Mouse (Mus musculus): ENCODE results near the gene Mapk8.

DNA sequence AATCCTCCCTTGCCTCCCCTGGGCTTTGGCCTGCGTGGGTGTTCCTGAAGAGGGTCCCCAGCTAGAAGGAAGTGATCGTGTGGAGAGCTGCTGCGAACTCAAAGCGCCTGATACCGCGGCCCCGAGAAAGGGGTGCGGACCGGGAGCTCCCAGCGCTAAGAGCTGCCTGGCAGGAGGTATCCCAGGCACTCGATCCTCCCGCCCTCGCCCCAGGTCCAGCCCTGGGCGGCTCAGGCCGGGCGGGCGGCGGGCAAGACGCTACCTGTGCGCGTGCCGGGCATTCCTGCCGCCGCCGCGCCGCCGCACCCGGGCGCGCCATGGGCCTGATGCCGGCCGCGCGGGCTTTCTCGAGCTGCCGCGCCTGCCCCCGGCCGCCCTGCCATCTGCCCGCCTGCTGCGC, 95.9 kb downstream of the Mapk8 start:
- no peak for TF ChIP-seq CTCF (IDR thresholded peaks at IDR 0.05 in 2 of 3, conservative IDR thresholded peaks at IDR 0.05 in 1 of 3; ENCODE audit: control insufficient read depth in 1 of 3, insufficient read depth in 1 of 3, low read depth in 2 of 3, low read length in 3 of 3, poor library complexity in 1 of 3, severe bottlenecking in 1 of 3)
- TF ChIP-seq TCF12 (IDR thresholded peaks at IDR 0.05; ENCODE audit: low read depth, low read length) = no peak
- no peak for TF ChIP-seq ZC3H11A (IDR thresholded peaks at IDR 0.05; ENCODE audit: low read depth, low read length)
- TF ChIP-seq ZMIZ1 (IDR thresholded peaks at IDR 0.05; ENCODE audit: low read depth, low read length) = no peak
- TF ChIP-seq CHD1 (IDR thresholded peaks at IDR 0.05; ENCODE audit: low read depth, low read length) = no peak
- no peak for TF ChIP-seq POLR2A (IDR thresholded peaks at IDR 0.05; ENCODE audit: control insufficient read depth in 1 of 2, insufficient read depth in 1 of 2, low read depth in 1 of 2, low read length in 2 of 2, poor library complexity in 1 of 2)
- TF ChIP-seq EP300 (IDR thresholded peaks at IDR 0.05; ENCODE audit: low read depth in 1 of 2, low read length in 2 of 2) = no peak
- no peak for TF ChIP-seq SIN3A (IDR thresholded peaks at IDR 0.05; ENCODE audit: low read length)
